Mouse (Mus musculus): ENCODE measurements around the gene Kmt2c.

- TF ChIP-seq CTCF (IDR thresholded peaks at IDR 0.05; ENCODE audit: control insufficient read depth, insufficient read depth, low read length): no peak
- TF ChIP-seq POLR2A (IDR thresholded peaks at IDR 0.05; ENCODE audit: borderline replicate concordance, control insufficient read depth, low read depth, low read length): no peak
These were observed 42.3 kb upstream of the Kmt2c start for GRCm38 (mm10) chr5:25540921-25541320.
